In genomic region chr5:137377176-137377575, GRCm38 (mm10) we compare ENCODE assay signal across 10 mouse cellular contexts. TPM values are rescaled to one million over a fixed set of nuclear protein-coding genes. Genes with fewer than 3 reads are reported as not detected.
DNase-seq lines count a peak whose midpoint lies in the region; ATAC-seq and TF ChIP-seq lines count a peak whose summit lies in the region.
"Had no signal": no experiment of that assay in that cellular context is flagged by ENCODE, and none has a peak within 500 bp of the region (broad histone marks: within the 10 kb centered on the region; RNA-seq: fewer than 3 reads in every experiment).

No protein-coding gene starts in this region.

- no peak overlapping the region for H3K9ac ChIP-seq in liver, embryonic 12.5 days
- no peak overlapping the region for H3K9ac ChIP-seq in liver, postnatal 0 days (replicated peaks)
- peak overlapping the region; percentile 25; the same call in 1 of the 2 replicates for H3K9ac ChIP-seq in embryonic facial prominence, embryonic 14.5 days (ENCODE audit: low read depth, low read length)
- H3K9ac ChIP-seq in neural tube, embryonic 11.5 days (ENCODE audit: low read length) = no peak overlapping the region

- H3K36me3 ChIP-seq in liver, embryonic 12.5 days = peaks cover 33% of the 10 kb centered on the region
- peaks cover 14% of the 10 kb centered on the region for H3K36me3 ChIP-seq in liver, postnatal 0 days (replicated peaks; ENCODE audit: insufficient read depth, low read length)
- peaks cover 38% of the 10 kb centered on the region for H3K36me3 ChIP-seq in embryonic facial prominence, embryonic 14.5 days (ENCODE audit: control insufficient read depth, insufficient read depth, low read length)
- H3K36me3 ChIP-seq in kidney, adult 2 months (ENCODE audit: control insufficient read depth, insufficient read depth, low read length) = peaks cover 4% of the 10 kb centered on the region
- H3K36me3 ChIP-seq in neural tube, embryonic 11.5 days (ENCODE audit: control insufficient read depth, insufficient read depth, low read length) = peaks cover 11% of the 10 kb centered on the region
- H3K36me3 ChIP-seq: G1E had no signal

- TF ChIP-seq EP300 in liver, postnatal 0 days (IDR thresholded peaks at IDR 0.05; ENCODE audit: low read depth) = no peak

- no peak overlapping the region for H3K4me2 ChIP-seq in liver, embryonic 12.5 days
- H3K4me2 ChIP-seq in liver, postnatal 0 days (ENCODE audit: low read depth, low read length) = no peak overlapping the region
- peak overlapping the region; percentile 48 for H3K4me2 ChIP-seq in embryonic facial prominence, embryonic 14.5 days (ENCODE audit: low read depth, low read length)
- peak overlapping the region; percentile 19; the same call in 1 of the 2 replicates for H3K4me2 ChIP-seq in neural tube, embryonic 11.5 days (ENCODE audit: low read depth)

- H3K4me1 ChIP-seq in liver, embryonic 12.5 days = 0 out of 2 replicates have a peak, but pooled peaks cover 2% of the 10 kb centered on the region
- H3K4me1 ChIP-seq in liver, postnatal 0 days (ENCODE audit: insufficient read depth) = 0 out of 2 replicates have a peak, but pooled peaks cover 7% of the 10 kb centered on the region
- no peaks in the 10 kb centered on the region for H3K4me1 ChIP-seq in embryonic facial prominence, embryonic 14.5 days (ENCODE audit: control insufficient read depth, insufficient read depth, low read length)
- peaks cover 6% of the 10 kb centered on the region; the same call in 1 of the 2 replicates for H3K4me1 ChIP-seq in kidney, adult 2 months (ENCODE audit: control insufficient read depth, insufficient read depth, low read length)
- no peaks in the 10 kb centered on the region for H3K4me1 ChIP-seq in neural tube, embryonic 11.5 days (ENCODE audit: control insufficient read depth, insufficient read depth, low read length)

- TF ChIP-seq CTCF in liver, postnatal 0 days (IDR thresholded peaks at IDR 0.05; ENCODE audit: low read depth) = no peak
- TF ChIP-seq CTCF in kidney, adult 2 months (conservative IDR thresholded peaks at IDR 0.05; ENCODE audit: insufficient read depth, insufficient read length, low read depth, low read length) = no peak

- H3K4me3 ChIP-seq in liver, embryonic 12.5 days = no peak overlapping the region
- no peak overlapping the region for H3K4me3 ChIP-seq in liver, postnatal 0 days (ENCODE audit: low read depth, low read length)
- peak overlapping the region; percentile 14; the same call in 1 of the 2 replicates for H3K4me3 ChIP-seq in embryonic facial prominence, embryonic 14.5 days (ENCODE audit: low read depth, low read length)
- H3K4me3 ChIP-seq in kidney, adult 2 months (ENCODE audit: insufficient read depth, low read depth, low read length) = no peak overlapping the region
- no peak overlapping the region for H3K4me3 ChIP-seq in neural tube, embryonic 11.5 days (ENCODE audit: low read depth, low read length)

- ATAC-seq in liver, embryonic 12.5 days = 0 out of 2 replicates have a peak, but pooled peaks have one; percentile 21
- no peak for ATAC-seq in liver, postnatal 0 days
- peak; percentile 6; the same call in 1 of the 2 replicates for ATAC-seq in embryonic facial prominence, embryonic 14.5 days (ENCODE audit: low read depth)
- no peak for ATAC-seq in neural tube, embryonic 11.5 days (ENCODE audit: insufficient read depth, low FRiP score, low TSS enrichment)
- ATAC-seq in erythroblast, adult 5-6 weeks (replicated peaks; ENCODE audit: low FRiP score, poor library complexity, severe bottlenecking) = no peak

- no peak for DNase-seq in liver, postnatal 0 days
- DNase-seq in embryonic facial prominence, embryonic 14.5 days (ENCODE audit: low spot score) = peak; percentile 53
- peak; percentile 59 for DNase-seq in kidney, adult 2 months
- DNase-seq in neural tube, embryonic 11.5 days (ENCODE audit: low spot score) = peak; percentile 23
- no peak for DNase-seq in left cerebral cortex, adult 11 months (ENCODE audit: low spot score)
- no peak for DNase-seq in ovary, postnatal 14 days (ENCODE audit: low spot score)

- H3K9me3 ChIP-seq in liver, embryonic 12.5 days (replicated peaks) = no peaks in the 10 kb centered on the region
- H3K9me3 ChIP-seq in liver, postnatal 0 days (ENCODE audit: low read length) = no peaks in the 10 kb centered on the region
- no peaks in the 10 kb centered on the region for H3K9me3 ChIP-seq in embryonic facial prominence, embryonic 14.5 days (ENCODE audit: control insufficient read depth, low read length)
- H3K9me3 ChIP-seq in neural tube, embryonic 11.5 days (ENCODE audit: control insufficient read depth, low read length) = no peaks in the 10 kb centered on the region
- H3K9me3 ChIP-seq: G1E had no signal

- no peak for TF ChIP-seq POLR2A in kidney, adult 2 months (IDR thresholded peaks at IDR 0.05; ENCODE audit: low read depth, low read length)

- H3K27ac ChIP-seq in liver, embryonic 12.5 days = no peak overlapping the region
- H3K27ac ChIP-seq in liver, postnatal 0 days (ENCODE audit: low read depth) = no peak overlapping the region
- H3K27ac ChIP-seq in embryonic facial prominence, embryonic 14.5 days (replicated peaks; ENCODE audit: low read depth, low read length) = no peak overlapping the region
- no peak overlapping the region for H3K27ac ChIP-seq in kidney, adult 2 months (ENCODE audit: insufficient read depth, low read depth, low read length)
- no peak overlapping the region for H3K27ac ChIP-seq in neural tube, embryonic 11.5 days (ENCODE audit: low read depth, low read length)
- H3K27ac ChIP-seq: macrophage had no signal

- no peaks in the 10 kb centered on the region; the same call in 1 of the 2 replicates for H3K27me3 ChIP-seq in liver, embryonic 12.5 days (replicated peaks)
- H3K27me3 ChIP-seq in liver, postnatal 0 days (ENCODE audit: insufficient read depth, low read length) = no peaks in the 10 kb centered on the region
- H3K27me3 ChIP-seq in embryonic facial prominence, embryonic 14.5 days (replicated peaks; ENCODE audit: control insufficient read depth, insufficient read depth, low read length) = no peaks in the 10 kb centered on the region
- no peaks in the 10 kb centered on the region for H3K27me3 ChIP-seq in kidney, adult 2 months (replicated peaks; ENCODE audit: control insufficient read depth, insufficient read depth, low read length)
- H3K27me3 ChIP-seq in neural tube, embryonic 11.5 days (ENCODE audit: control insufficient read depth, insufficient read depth, low read length) = no peaks in the 10 kb centered on the region

- 24% methylated on average over 11 of the region's 11 CpGs for WGBS in liver, embryonic 12.5 days (ENCODE audit: insufficient replicate concordance)
- WGBS in liver, postnatal 0 days (ENCODE audit: insufficient replicate concordance) = 20% methylated on average over 10 of the region's 11 CpGs
- WGBS in embryonic facial prominence, embryonic 14.5 days = 25% methylated on average over 11 of the region's 11 CpGs
- WGBS in kidney, adult 2 months = 12% methylated on average over 10 of the region's 11 CpGs
- WGBS in neural tube, embryonic 11.5 days = 44% methylated on average over 11 of the region's 11 CpGs

RNA-seq across cellular contexts. Expression of gene Ephb4, which starts 27.3 kb away (rescaled TPM):
- polyA plus RNA-seq in liver, embryonic 12.5 days (2016; fragmentation: Nextera tagmentation; extraction: Ambion mirVana) = 14.2 and 15.7 TPM in 2 replicates
- polyA plus RNA-seq in liver, postnatal 0 days (2015; fragmentation: Nextera tagmentation; extraction: Ambion mirVana) = 5.7 and 5.9 TPM in 2 replicates
- polyA plus RNA-seq in embryonic facial prominence, embryonic 14.5 days (2014; fragmentation: Nextera tagmentation; extraction: Ambion mirVana) = 57.7 and 68.1 TPM in 2 replicates
- 49.1 and 53.3 TPM in 2 replicates for polyA plus RNA-seq in kidney, adult 2 months (2012; rRNA removed)
- 33.5 and 33.6 TPM in 2 replicates for polyA plus RNA-seq in neural tube, embryonic 11.5 days (2014; fragmentation: Nextera tagmentation; extraction: Ambion mirVana)
- not detected in 2 replicates for total RNA-seq in erythroblast, adult 5-6 weeks (2015; ENCODE audit: low replicate concordance)
- not detected in 2 replicates for total RNA-seq in erythroblast, adult 5-6 weeks (2017; ENCODE audit: low replicate concordance)
- polyA plus RNA-seq: macrophage had no signal

RNA-seq across cellular contexts. Expression of gene Slc12a9, which starts 43.8 kb away (rescaled TPM):
- 5.0 and 5.8 TPM in 2 replicates for polyA plus RNA-seq in liver, embryonic 12.5 days (2016; fragmentation: Nextera tagmentation; extraction: Ambion mirVana)
- polyA plus RNA-seq in liver, postnatal 0 days (2015; fragmentation: Nextera tagmentation; extraction: Ambion mirVana) = 2.9 and 3.2 TPM in 2 replicates
- polyA plus RNA-seq in embryonic facial prominence, embryonic 14.5 days (2014; fragmentation: Nextera tagmentation; extraction: Ambion mirVana) = 8.6 and 8.8 TPM in 2 replicates
- 21.6 and 25.9 TPM in 2 replicates for polyA plus RNA-seq in kidney, adult 2 months (2012; rRNA removed)
- 7.9 and 9.0 TPM in 2 replicates for polyA plus RNA-seq in neural tube, embryonic 11.5 days (2014; fragmentation: Nextera tagmentation; extraction: Ambion mirVana)
- 1.9 TPM in 2 replicates for total RNA-seq in erythroblast, adult 5-6 weeks (2015; ENCODE audit: low replicate concordance)
- 0.43 and 0.98 TPM in 2 replicates for total RNA-seq in erythroblast, adult 5-6 weeks (2017; ENCODE audit: low replicate concordance)

Comparison
In these comparisons a context has a peak if more than half of its experiments do, and no peak if none do; other contexts are left out.
1. ATAC-seq: peak in liver, embryonic 12.5 days (single experiment) and embryonic facial prominence, embryonic 14.5 days (single experiment); none in liver, postnatal 0 days (single experiment), neural tube, embryonic 11.5 days (single experiment) and erythroblast, adult 5-6 weeks (single experiment).
2. H3K4me2 ChIP-seq: peak in embryonic facial prominence, embryonic 14.5 days (single experiment) and neural tube, embryonic 11.5 days (single experiment); none in liver, embryonic 12.5 days (single experiment) and liver, postnatal 0 days (single experiment).
3. DNase-seq: peak in embryonic facial prominence, embryonic 14.5 days (single experiment), kidney, adult 2 months (single experiment) and neural tube, embryonic 11.5 days (single experiment); none in liver, postnatal 0 days (single experiment), left cerebral cortex, adult 11 months (single experiment) and ovary, postnatal 14 days (single experiment).